Mouse (Mus musculus) E14TG2a.4 (cell line): ENCODE results near the gene Slc16a3.

Experiments used
- CTCF ChIP-seq: conservative IDR thresholded peaks from 2 replicates; pipeline ENCODE4 v1.5.1; 2014; ENCODE audit warnings: low read length
- POU5F1 ChIP-seq: IDR thresholded peaks from 2 replicates; pipeline ENCODE4 v1.6.1; 2014; ENCODE audit warnings: low read length, borderline replicate concordance

DNA sequence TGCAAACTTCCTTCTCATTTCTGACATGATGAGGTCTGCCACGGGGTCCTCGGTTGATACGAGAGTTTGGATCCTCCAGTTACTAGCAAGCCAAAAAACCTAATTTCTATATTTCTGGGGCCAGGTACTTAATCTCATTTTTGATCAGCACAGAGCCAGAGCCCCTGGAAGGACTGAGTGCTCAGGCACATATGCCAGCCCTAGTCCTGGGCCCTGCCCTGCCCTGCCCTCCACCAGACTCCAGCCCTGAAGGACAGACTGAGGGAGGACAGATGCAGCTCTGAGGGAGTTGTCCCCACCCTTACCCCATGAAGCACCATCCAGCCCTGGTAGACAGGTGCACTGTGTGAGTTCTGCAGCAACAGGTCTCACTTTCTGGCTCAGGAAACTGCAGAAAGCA lies 43.7 kb upstream of the Slc16a3 start:
- TF ChIP-seq CTCF = no peak
- TF ChIP-seq POU5F1 = no peak
